Mouse (Mus musculus): Measurements from ENCODE around the gene Foxl1. TPM values are rescaled to one million over a fixed set of nuclear protein-coding genes. Genes with fewer than 3 reads are reported as not detected.

Foxl1 gene
- total and polyA plus RNA-seq, 2 experiments from 2014 or later = 0.21 to 0.58 TPM

- peaks cover 94% of the 10 kb centered on the region for H3K27me3 ChIP-seq (ENCODE audit: insufficient read depth, low read length)
Measured at GRCm38 (mm10) chr8:121118634-121119420, 8.9 kb upstream of the Foxl1 start.

DNA sequence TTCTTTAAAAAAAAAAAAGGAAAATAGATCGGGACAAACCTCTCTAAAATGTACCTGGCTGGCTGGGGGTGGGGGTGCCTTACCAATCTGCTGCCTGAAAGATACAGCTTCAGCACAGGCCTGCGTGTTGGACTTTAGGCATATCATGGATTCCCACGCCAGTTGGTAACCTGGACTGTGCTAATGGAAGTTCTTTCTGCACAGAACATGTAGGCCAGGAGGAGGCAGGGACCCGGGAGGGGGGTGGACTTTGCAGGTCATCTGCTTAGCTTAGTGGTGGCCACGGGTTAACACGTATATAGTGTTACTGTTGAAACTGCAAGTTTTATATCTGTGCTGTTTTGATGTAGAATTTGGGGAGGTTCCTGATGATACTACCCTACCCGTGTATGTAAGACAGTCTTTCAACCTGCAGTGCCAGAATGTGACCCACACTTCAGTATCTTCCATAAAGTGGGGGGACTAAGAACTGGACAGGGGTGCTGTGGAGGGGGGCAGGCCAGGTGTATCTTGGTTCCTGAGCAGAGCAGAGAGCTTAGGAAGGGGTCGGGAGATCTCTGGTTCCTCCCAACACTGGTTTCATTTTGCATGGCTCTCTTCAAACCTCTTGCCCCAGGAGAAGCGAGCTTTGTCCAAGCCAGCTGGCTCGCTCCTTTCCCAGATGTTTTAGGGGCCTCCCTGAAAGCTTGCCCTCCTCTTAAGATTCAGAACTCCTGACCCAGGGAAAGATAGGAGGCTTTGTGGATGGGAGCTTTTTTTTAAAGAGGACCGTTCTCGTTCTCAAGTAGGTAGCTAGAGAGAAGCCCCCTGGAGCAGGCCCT lies 7.9 kb upstream of the Foxl1 start:
- Histone ChIP-seq H3K27ac (0 out of 2 replicates have a peak overlapping the region, but pooled peaks have one; percentile 11), H3K27me3 (ENCODE audit: insufficient read depth, low read length) (peaks cover 93% of the 10 kb centered on the region), H3K4me2 (ENCODE audit: low read depth, low read length) (no peak overlapping the region), H3K4me3 (ENCODE audit: low read length) (no peak overlapping the region), H3K4me1 (ENCODE audit: insufficient read depth, low read length) (no peaks in the 10 kb centered on the region), H3K36me3 (ENCODE audit: insufficient read depth, low read length) (no peaks in the 10 kb centered on the region), H3K9ac (replicated peaks; ENCODE audit: low read length) (no peak overlapping the region), H3K9me3 (ENCODE audit: low read length) (no peaks in the 10 kb centered on the region)
- no peak for TF ChIP-seq CTCF (IDR thresholded peaks at IDR 0.05; ENCODE audit: low read depth)
- DNase-seq (ENCODE audit: low spot score) (no peak), ATAC-seq (no peak)
- WGBS = 9% methylated on average over 12 of the region's 12 CpGs

More at GRCm38 (mm10) chr8:121118634-121119420, 8.9 kb upstream of the Foxl1 start:
- Histone ChIP-seq H3K4me2 (ENCODE audit: low read depth, low read length) (no peak overlapping the region), H3K9ac (replicated peaks; ENCODE audit: low read length) (no peak overlapping the region), H3K9me3 (ENCODE audit: low read length) (no peaks in the 10 kb centered on the region), H3K27ac (no peak overlapping the region), H3K4me3 (ENCODE audit: low read length) (peak overlapping the region; percentile 2; the same call in 1 of the 2 replicates), H3K36me3 (ENCODE audit: insufficient read depth, low read length) (no peaks in the 10 kb centered on the region), H3K4me1 (ENCODE audit: insufficient read depth, low read length) (no peaks in the 10 kb centered on the region)
- WGBS = 4% methylated on average over 18 of the region's 18 CpGs
- TF ChIP-seq CTCF (IDR thresholded peaks at IDR 0.05; ENCODE audit: low read depth) = no peak
- ATAC-seq (no peak), DNase-seq (ENCODE audit: low spot score) (no peak)

GRCm38 (mm10) chr8:121120456-121121419 lies 7.0 kb upstream of the Foxl1 start:
- WGBS = 8% methylated on average over 17 of the region's 17 CpGs
- no peak for DNase-seq (ENCODE audit: low spot score)
- peak overlapping the region; percentile 4; the same call in 1 of the 2 replicates for H3K4me3 ChIP-seq (ENCODE audit: low read length)

GRCm38 (mm10) chr8:121121704-121122103 lies 6.0 kb upstream of the Foxl1 start:
- Histone ChIP-seq H3K27ac (no peak overlapping the region), H3K9ac (replicated peaks; ENCODE audit: low read length) (no peak overlapping the region), H3K4me3 (ENCODE audit: low read length) (no peak overlapping the region), H3K4me2 (ENCODE audit: low read depth, low read length) (no peak overlapping the region), H3K36me3 (ENCODE audit: insufficient read depth, low read length) (no peaks in the 10 kb centered on the region), H3K27me3 (ENCODE audit: insufficient read depth, low read length) (peaks cover 94% of the 10 kb centered on the region), H3K4me1 (ENCODE audit: insufficient read depth, low read length) (no peaks in the 10 kb centered on the region), H3K9me3 (ENCODE audit: low read length) (no peaks in the 10 kb centered on the region)
- WGBS = 11% methylated on average over 8 of the region's 8 CpGs
- no peak for TF ChIP-seq CTCF (IDR thresholded peaks at IDR 0.05; ENCODE audit: low read depth)
- ATAC-seq = no peak
- no peak for DNase-seq (ENCODE audit: low spot score)

More at GRCm38 (mm10) chr8:121120456-121121419, 7.0 kb upstream of the Foxl1 start:
- no peaks in the 10 kb centered on the region for H3K9me3 ChIP-seq (ENCODE audit: low read length)
- no peaks in the 10 kb centered on the region for H3K4me1 ChIP-seq (ENCODE audit: insufficient read depth, low read length)
- no peaks in the 10 kb centered on the region for H3K36me3 ChIP-seq (ENCODE audit: insufficient read depth, low read length)
- no peak for TF ChIP-seq CTCF (IDR thresholded peaks at IDR 0.05; ENCODE audit: low read depth)
- 0 out of 2 replicates have a peak overlapping the region, but pooled peaks have one; percentile 11 for H3K27ac ChIP-seq
- H3K4me2 ChIP-seq (ENCODE audit: low read depth, low read length) = 0 out of 2 replicates have a peak overlapping the region, but pooled peaks have one; percentile 3
- H3K27me3 ChIP-seq (ENCODE audit: insufficient read depth, low read length) = peaks cover 93% of the 10 kb centered on the region
- no peak overlapping the region for H3K9ac ChIP-seq (replicated peaks; ENCODE audit: low read length)
- no peak for ATAC-seq

DNA sequence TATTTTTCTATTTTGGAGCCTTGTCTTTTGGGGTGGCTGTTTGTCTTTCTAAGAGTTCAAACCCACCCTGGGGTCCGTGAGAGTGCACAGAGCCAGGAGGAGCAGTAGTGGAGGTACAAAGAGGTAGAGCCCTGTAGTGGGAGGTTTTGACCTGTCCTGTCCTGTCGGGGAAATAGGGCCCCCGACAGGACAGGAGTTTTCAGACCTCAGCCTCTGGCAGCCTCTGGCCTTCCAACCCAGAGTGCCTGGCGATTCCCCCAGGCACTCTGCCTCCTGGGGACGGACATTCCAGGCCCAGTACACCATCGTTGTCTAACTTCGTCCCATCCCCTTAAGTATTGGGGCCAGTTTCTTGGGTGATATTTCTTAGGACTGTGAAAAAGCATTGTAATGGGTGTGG lies 5.4 kb upstream of the Foxl1 start:
- no peaks in the 10 kb centered on the region for H3K4me1 ChIP-seq (ENCODE audit: insufficient read depth, low read length)
- H3K4me3 ChIP-seq (ENCODE audit: low read length) = no peak overlapping the region
- no peak overlapping the region for H3K27ac ChIP-seq
- no peak for DNase-seq (ENCODE audit: low spot score)
- H3K9me3 ChIP-seq (ENCODE audit: low read length) = no peaks in the 10 kb centered on the region
- H3K9ac ChIP-seq (replicated peaks; ENCODE audit: low read length) = no peak overlapping the region
- no peaks in the 10 kb centered on the region for H3K36me3 ChIP-seq (ENCODE audit: insufficient read depth, low read length)
- ATAC-seq = no peak
- H3K27me3 ChIP-seq (ENCODE audit: insufficient read depth, low read length) = peaks cover 96% of the 10 kb centered on the region
- no peak for TF ChIP-seq CTCF (IDR thresholded peaks at IDR 0.05; ENCODE audit: low read depth)
- 9% methylated on average over 7 of the region's 7 CpGs for WGBS
- H3K4me2 ChIP-seq (ENCODE audit: low read depth, low read length) = no peak overlapping the region

- H3K27ac ChIP-seq = no peak overlapping the region
Measured at GRCm38 (mm10) chr8:121123113-121123512, 4.6 kb upstream of the Foxl1 start.

More at GRCm38 (mm10) chr8:121123113-121123512, 4.6 kb upstream of the Foxl1 start:
- no peak for DNase-seq (ENCODE audit: low spot score)
- Histone ChIP-seq H3K4me3 (ENCODE audit: low read length) (no peak overlapping the region), H3K4me2 (ENCODE audit: low read depth, low read length) (no peak overlapping the region), H3K36me3 (ENCODE audit: insufficient read depth, low read length) (no peaks in the 10 kb centered on the region), H3K9me3 (ENCODE audit: low read length) (no peaks in the 10 kb centered on the region), H3K27me3 (ENCODE audit: insufficient read depth, low read length) (peaks cover 95% of the 10 kb centered on the region), H3K4me1 (ENCODE audit: insufficient read depth, low read length) (peaks cover 3% of the 10 kb centered on the region; the same call in 1 of the 2 replicates), H3K9ac (replicated peaks; ENCODE audit: low read length) (no peak overlapping the region)
- 46% methylated on average over 2 of the region's 2 CpGs for WGBS
- ATAC-seq = no peak
- no peak for TF ChIP-seq CTCF (IDR thresholded peaks at IDR 0.05; ENCODE audit: low read depth)
